17 mouse cellular contexts compared by ENCODE assay signal in the genomic region with DNA sequence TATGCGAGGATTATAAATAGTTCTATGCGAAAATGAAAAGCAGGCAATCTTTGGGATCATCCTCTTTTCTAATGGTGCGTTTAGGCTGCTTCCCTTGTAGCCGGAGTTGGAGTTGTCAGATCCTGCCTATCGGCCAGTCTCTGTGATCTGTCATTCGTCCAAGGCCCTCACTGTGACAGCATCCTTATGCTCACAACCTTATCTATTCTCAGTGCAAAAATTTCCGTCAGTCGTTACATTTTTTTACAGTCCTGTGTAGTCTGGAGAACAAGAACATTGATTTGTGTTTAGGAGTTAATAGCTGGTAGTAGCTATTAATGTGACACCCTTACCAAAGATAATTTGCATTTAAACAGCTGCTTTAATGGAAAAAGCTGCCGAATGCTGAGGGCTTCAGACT.
DNase-seq lines count a peak whose midpoint lies in the region; ATAC-seq lines count a peak whose summit lies in the region.
"Had no signal": no experiment of that assay in that cellular context is flagged by ENCODE, and none has a peak within 500 bp of the region (broad histone marks: within the 10 kb centered on the region; RNA-seq: fewer than 3 reads in every experiment).

No protein-coding gene starts in this region.

- no peaks in the 10 kb centered on the region for H3K9me3 ChIP-seq in forebrain, embryonic 14.5 days (replicated peaks; ENCODE audit: control insufficient read depth, low read length)
- no peaks in the 10 kb centered on the region for H3K9me3 ChIP-seq in midbrain, embryonic 15.5 days
- no peaks in the 10 kb centered on the region for H3K9me3 ChIP-seq in limb, embryonic 10.5 days (replicated peaks)
- H3K9me3 ChIP-seq: embryonic facial prominence, embryonic 15.5 days; limb, embryonic 12.5 days; liver, embryonic 15.5 days had no signal

- H3K36me3 ChIP-seq in forebrain, embryonic 14.5 days (ENCODE audit: control insufficient read depth, insufficient read depth, low read length): no peaks in the 10 kb centered on the region
- no peaks in the 10 kb centered on the region for H3K36me3 ChIP-seq in midbrain, embryonic 15.5 days (replicated peaks)
- H3K36me3 ChIP-seq in limb, embryonic 10.5 days: no peaks in the 10 kb centered on the region
- H3K36me3 ChIP-seq: embryonic facial prominence, embryonic 15.5 days; limb, embryonic 12.5 days; liver, embryonic 15.5 days had no signal

- 20% methylated on average over 9 of the region's 9 CpGs for WGBS in forebrain, embryonic 14.5 days
- 20% methylated on average over 9 of the region's 9 CpGs for WGBS in midbrain, embryonic 15.5 days
- WGBS in limb, embryonic 10.5 days: 40% methylated on average over 9 of the region's 9 CpGs

- H3K4me3 ChIP-seq in forebrain, embryonic 14.5 days (ENCODE audit: low read depth, low read length): no peak overlapping the region
- H3K4me3 ChIP-seq in midbrain, embryonic 15.5 days: no peak overlapping the region
- no peak overlapping the region for H3K4me3 ChIP-seq in limb, embryonic 10.5 days
- H3K4me3 ChIP-seq: embryonic facial prominence, embryonic 15.5 days; limb, embryonic 12.5 days; liver, embryonic 15.5 days had no signal

- DNase-seq in cerebellum, postnatal 25 days: peak; percentile 13 to 33
- no peak for DNase-seq in cerebellum, adult 9-10 months
- peak; percentile 8 to 11 for DNase-seq in kidney, postnatal 4 days
- no peak for DNase-seq in kidney, postnatal 25 days
- DNase-seq in forebrain, embryonic 14.5 days (ENCODE audit: low spot score): peak; percentile 52
- no peak for DNase-seq in limb, embryonic 10.5 days (ENCODE audit: low spot score)
- no peak for DNase-seq in spleen, postnatal 36 days (ENCODE audit: low spot score in 2 of 2)
- DNase-seq: adrenal gland, postnatal 10 days; layer of hippocampus, postnatal 36 days; lung, postnatal 36 days; right cerebral cortex, postnatal 4 days had no signal

- H3K27ac ChIP-seq in forebrain, embryonic 14.5 days (ENCODE audit: low read depth, low read length): peak overlapping the region; percentile 15; the same call in 1 of the 2 replicates
- H3K27ac ChIP-seq in midbrain, embryonic 15.5 days: 0 out of 2 replicates have a peak overlapping the region, but pooled peaks have one; percentile 32
- no peak overlapping the region for H3K27ac ChIP-seq in limb, embryonic 10.5 days
- H3K27ac ChIP-seq: embryonic facial prominence, embryonic 15.5 days; kidney, postnatal 0 days; limb, embryonic 12.5 days; liver, embryonic 15.5 days had no signal

- peaks cover 18% of the 10 kb centered on the region for H3K4me1 ChIP-seq in forebrain, embryonic 14.5 days (ENCODE audit: control insufficient read depth, insufficient read depth, low read length)
- H3K4me1 ChIP-seq in midbrain, embryonic 15.5 days: peaks cover 23% of the 10 kb centered on the region
- peaks cover 9% of the 10 kb centered on the region for H3K4me1 ChIP-seq in limb, embryonic 10.5 days
- H3K4me1 ChIP-seq: embryonic facial prominence, embryonic 15.5 days; liver, embryonic 15.5 days had no signal

- H3K4me2 ChIP-seq in forebrain, embryonic 14.5 days (ENCODE audit: low read length): no peak overlapping the region
- no peak overlapping the region; the same call in 1 of the 2 replicates for H3K4me2 ChIP-seq in midbrain, embryonic 15.5 days
- H3K4me2 ChIP-seq: embryonic facial prominence, embryonic 15.5 days; limb, embryonic 12.5 days; liver, embryonic 15.5 days had no signal

- no peak overlapping the region for H3K9ac ChIP-seq in forebrain, embryonic 14.5 days (ENCODE audit: low read length)
- no peak overlapping the region for H3K9ac ChIP-seq in midbrain, embryonic 15.5 days
- H3K9ac ChIP-seq: embryonic facial prominence, embryonic 15.5 days; limb, embryonic 12.5 days; liver, embryonic 15.5 days had no signal

- peak; percentile 42; the same call in 1 of the 2 replicates for ATAC-seq in forebrain, embryonic 14.5 days
- ATAC-seq in midbrain, embryonic 15.5 days (replicated peaks): 0 out of 2 replicates have a peak, but pooled peaks have one; percentile 24
- ATAC-seq: inflammation-experienced regulatory T-cells, adult 6 months had no signal

- H3K27me3 ChIP-seq in forebrain, embryonic 14.5 days (replicated peaks; ENCODE audit: control insufficient read depth, insufficient read depth, low read length): no peaks in the 10 kb centered on the region
- no peaks in the 10 kb centered on the region for H3K27me3 ChIP-seq in midbrain, embryonic 15.5 days (replicated peaks)
- no peaks in the 10 kb centered on the region for H3K27me3 ChIP-seq in limb, embryonic 10.5 days (ENCODE audit: low read depth, poor library complexity, severe bottlenecking)
- H3K27me3 ChIP-seq: embryonic facial prominence, embryonic 15.5 days; limb, embryonic 12.5 days; liver, embryonic 15.5 days had no signal

Comparison
In these comparisons a context has a peak if more than half of its experiments do, and no peak if none do; other contexts are left out.
1. DNase-seq: peak in cerebellum, postnatal 25 days (2 of 2), kidney, postnatal 4 days (2 of 2) and forebrain, embryonic 14.5 days (single experiment); none in cerebellum, adult 9-10 months (single experiment), kidney, postnatal 25 days (0 of 2), limb, embryonic 10.5 days (single experiment) and spleen, postnatal 36 days (0 of 2).